Mouse (Mus musculus) liver, embryonic 11.5 days (tissue): ENCODE measurements around the gene Vpreb3. TPM values are rescaled to one million over a fixed set of nuclear protein-coding genes. Genes with fewer than 3 reads are reported as not detected.

Source experiments
- ATAC-seq: fragments of 200-750 bp; cut with Nextera tagmentation; replicated peaks from 2 replicates; pipeline ENCODE4 v1.8.0; 2017; ENCODE audit warnings: moderate number of reproducible peaks, mild to moderate bottlenecking, moderate TSS enrichment, moderate library complexity; ENCODE audit not compliant: low FRiP score
- DNase-seq: peaks from one replicate; pipeline ENCODE4 v3.0.0-alpha.2; 2017; ENCODE audit warnings: low spot score
- H3K27ac ChIP-seq: fragments of 300-500 bp; sonication (generic); 2 replicates; pipeline ENCODE4 v1.5.1; 2014; ENCODE audit warnings: mild to moderate bottlenecking, low read depth, low read length, control low read depth
- H3K27me3 ChIP-seq: fragments of 300-500 bp; sonication (generic); replicated peaks from 2 replicates; pipeline ENCODE4 v1.6.1; 2014; ENCODE audit warnings: low read length, mixed read lengths; ENCODE audit not compliant: control insufficient read depth, insufficient read depth
- H3K36me3 ChIP-seq: fragments of 300-500 bp; sonication (generic); 2 replicates; pipeline ENCODE4 v1.6.1; 2014; ENCODE audit warnings: mild to moderate bottlenecking, low read length, moderate library complexity, mixed read lengths; ENCODE audit not compliant: control insufficient read depth, insufficient read depth
- H3K4me1 ChIP-seq: fragments of 300-500 bp; sonication (generic); replicated peaks from 2 replicates; pipeline ENCODE4 v1.6.1; 2014; ENCODE audit warnings: low read length, mixed read lengths; ENCODE audit not compliant: control insufficient read depth, insufficient read depth
- H3K4me2 ChIP-seq: fragments of 300-500 bp; sonication (generic); 2 replicates; pipeline ENCODE4 v1.6.1; 2014; ENCODE audit warnings: mild to moderate bottlenecking, control low read depth, moderate library complexity
- H3K4me3 ChIP-seq: fragments of 300-500 bp; sonication (generic); 2 replicates; pipeline ENCODE4 v1.5.1; 2014; ENCODE audit warnings: low read depth, low read length, control low read depth
- H3K9ac ChIP-seq: fragments of 300-500 bp; sonication (generic); 2 replicates; pipeline ENCODE4 v1.6.1; 2014; ENCODE audit warnings: low read depth, low read length, control low read depth
- H3K9me3 ChIP-seq: fragments of 300-500 bp; sonication (generic); 2 replicates; pipeline ENCODE4 v1.6.1; 2016; ENCODE audit warnings: low read length, inconsistent platforms, mixed read lengths; ENCODE audit not compliant: control insufficient read depth
- WGBS: fragments of 180-500 bp; shearing (Covaris S2); extraction: QIAGEN DNeasy Blood & Tissue Kit; methylation state at CpG from one replicate; pipeline ENCODE4 v1.1.7; 2014; 5-methylcytosine and 5-hydroxymethylcytosine counted together
- polyA plus RNA-seq: library from polyadenylated mRNA; unstranded; fragments of >200 nt; fragmentation: Nextera tagmentation; extraction: Ambion mirVana; gene quantifications from 2 replicates; pipeline ENCODE4 v1.2.1, GENCODE M21; 2014

Vpreb3 gene
- 0.52 and 0.96 TPM in 2 replicates for polyA plus RNA-seq

GRCm38 (mm10) chr10:75942736-75943477, at the start of gene Vpreb3:
Gene Vpreb3 (plus strand): TSS chr10:75943057.
- H3K4me2 ChIP-seq, result no peak within 1 kb of the TSS
- no peaks in the 10 kb centered on the region for H3K36me3 ChIP-seq
- peaks cover 22% of the 10 kb centered on the region for H3K4me1 ChIP-seq
- H3K9ac ChIP-seq, result no peak within 1 kb of the TSS
- no peak for ATAC-seq
- 71% methylated on average over 15 of the region's 15 CpGs for WGBS
- no peak for DNase-seq
- no peak within 1 kb of the TSS for H3K4me3 ChIP-seq
- H3K27me3 ChIP-seq, result no peaks in the 10 kb centered on the region
- no peaks in the 10 kb centered on the region for H3K9me3 ChIP-seq
- H3K27ac ChIP-seq, result no peak within 1 kb of the TSS

GRCm38 (mm10) chr10:75893089-75893750, 49.6 kb upstream of the Vpreb3 start, which contains the start of gene Derl3:
Gene Derl3 (plus strand): TSS chr10:75893413.
- DNase-seq (peak; percentile 89), ATAC-seq (peak; percentile 98)
- H3K36me3 ChIP-seq, result peaks cover 24% of the 10 kb centered on the region
- H3K4me3 ChIP-seq, result peak within 1 kb of the TSS; percentile 44
- H3K9me3 ChIP-seq, result no peaks in the 10 kb centered on the region
- 3% methylated on average over 49 of the region's 51 CpGs for WGBS
- H3K4me1 ChIP-seq, result peaks cover 12% of the 10 kb centered on the region
- no peak within 1 kb of the TSS for H3K27ac ChIP-seq
- H3K27me3 ChIP-seq, result no peaks in the 10 kb centered on the region
- peak within 1 kb of the TSS; percentile 86 for H3K4me2 ChIP-seq
- peak within 1 kb of the TSS; percentile 42 for H3K9ac ChIP-seq

DNA sequence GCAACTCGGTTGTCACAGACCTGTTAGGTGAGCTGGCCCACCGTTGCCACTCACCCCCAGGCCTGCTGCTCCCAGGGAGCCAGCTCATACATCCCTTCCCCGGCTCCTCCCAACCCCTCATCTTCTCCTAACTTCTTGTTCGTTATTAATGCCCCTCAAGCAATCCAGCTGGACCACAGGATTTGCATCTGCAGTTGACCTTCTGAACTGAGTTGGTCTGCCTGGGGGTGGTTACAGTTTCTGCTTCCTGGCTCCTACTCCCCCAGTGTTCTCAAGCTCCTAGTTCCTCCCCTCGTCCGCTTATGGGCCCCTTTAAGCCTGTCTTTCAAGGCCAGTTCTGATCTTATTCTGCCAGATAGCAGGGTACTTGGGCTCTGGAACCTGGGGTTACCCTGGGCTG, 48.3 kb upstream of the Vpreb3 start:
- WGBS, result 76% methylated on average over 6 of the region's 6 CpGs
- peaks cover 30% of the 10 kb centered on the region for H3K36me3 ChIP-seq

DNA sequence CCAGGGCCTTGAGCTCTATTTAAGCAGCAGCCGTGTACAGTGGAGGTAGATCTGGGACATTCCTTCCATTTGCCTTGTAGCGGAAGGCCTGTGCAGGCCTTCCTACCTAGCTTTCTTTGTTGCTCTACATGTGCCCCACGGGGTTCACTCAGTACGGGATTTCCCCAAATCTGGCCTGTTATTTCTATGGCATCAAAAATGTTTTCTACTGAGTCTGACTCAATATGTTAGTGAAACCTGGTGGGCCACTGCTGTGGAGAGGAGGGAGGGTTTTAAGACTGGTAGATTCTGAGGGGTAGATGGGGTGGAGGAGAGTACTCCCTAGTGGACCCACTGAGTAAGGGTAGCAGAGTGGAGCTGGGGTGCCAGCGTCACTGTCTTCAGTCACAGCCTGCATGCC, 47.1 kb upstream of the Vpreb3 start:
- no peak for ATAC-seq
- no peak overlapping the region for H3K27ac ChIP-seq
- no peak overlapping the region for H3K4me2 ChIP-seq
- H3K9me3 ChIP-seq, result no peaks in the 10 kb centered on the region
- no peak for DNase-seq
- 93% methylated on average over 5 of the region's 5 CpGs for WGBS
- peaks cover 12% of the 10 kb centered on the region for H3K4me1 ChIP-seq
- no peak overlapping the region for H3K4me3 ChIP-seq
- peaks cover 33% of the 10 kb centered on the region for H3K36me3 ChIP-seq
- no peak overlapping the region for H3K9ac ChIP-seq
- no peaks in the 10 kb centered on the region for H3K27me3 ChIP-seq

More for the DNA sequence above, 48.3 kb upstream of the Vpreb3 start:
- Histone ChIP-seq H3K9ac (no peak overlapping the region), H3K27ac (no peak overlapping the region), H3K4me3 (no peak overlapping the region), H3K9me3 (no peaks in the 10 kb centered on the region), H3K27me3 (no peaks in the 10 kb centered on the region), H3K4me2 (no peak overlapping the region), H3K4me1 (peaks cover 12% of the 10 kb centered on the region)
- no peak for DNase-seq
- no peak for ATAC-seq

DNA sequence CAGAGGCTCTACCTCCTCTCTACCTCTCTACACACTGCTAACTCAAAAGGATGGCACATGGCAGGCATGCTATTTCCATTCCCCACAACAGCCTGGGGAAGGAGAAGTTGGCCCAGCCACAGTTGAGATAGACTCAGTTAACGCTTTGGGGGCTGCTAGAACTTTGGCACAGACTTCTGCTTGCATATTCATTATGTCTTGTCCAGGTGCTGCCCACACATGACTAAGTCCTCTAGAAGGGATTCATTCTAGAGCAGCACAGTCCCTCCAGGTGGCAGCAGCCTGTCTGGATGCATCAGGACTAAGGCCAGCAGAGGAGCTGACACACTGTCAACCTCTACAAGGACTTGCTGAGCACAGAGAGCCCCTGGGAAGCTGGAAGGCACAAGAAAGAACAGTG, 46.6 kb upstream of the Vpreb3 start:
- no peak overlapping the region for H3K27ac ChIP-seq
- DNase-seq (no peak), ATAC-seq (no peak)
- H3K9ac ChIP-seq, result no peak overlapping the region
- peaks cover 12% of the 10 kb centered on the region for H3K4me1 ChIP-seq
- WGBS, result 81% methylated on average over 1 of the region's 1 CpGs
- no peaks in the 10 kb centered on the region for H3K9me3 ChIP-seq
- H3K4me3 ChIP-seq, result no peak overlapping the region
- H3K4me2 ChIP-seq, result no peak overlapping the region
- H3K36me3 ChIP-seq, result peaks cover 34% of the 10 kb centered on the region
- no peaks in the 10 kb centered on the region for H3K27me3 ChIP-seq

- no peak overlapping the region for H3K4me2 ChIP-seq
- peaks cover 12% of the 10 kb centered on the region for H3K4me1 ChIP-seq
- WGBS, result 46% methylated on average over 6 of the region's 6 CpGs
- H3K4me3 ChIP-seq, result no peak overlapping the region
- H3K27ac ChIP-seq, result no peak overlapping the region
- H3K9ac ChIP-seq, result no peak overlapping the region
- DNase-seq, result no peak
- peaks cover 45% of the 10 kb centered on the region for H3K36me3 ChIP-seq
- H3K27me3 ChIP-seq, result no peaks in the 10 kb centered on the region
- no peak for ATAC-seq
- H3K9me3 ChIP-seq, result no peaks in the 10 kb centered on the region
Observed at GRCm38 (mm10) chr10:75897373-75897772, 45.5 kb upstream of the Vpreb3 start.

DNA sequence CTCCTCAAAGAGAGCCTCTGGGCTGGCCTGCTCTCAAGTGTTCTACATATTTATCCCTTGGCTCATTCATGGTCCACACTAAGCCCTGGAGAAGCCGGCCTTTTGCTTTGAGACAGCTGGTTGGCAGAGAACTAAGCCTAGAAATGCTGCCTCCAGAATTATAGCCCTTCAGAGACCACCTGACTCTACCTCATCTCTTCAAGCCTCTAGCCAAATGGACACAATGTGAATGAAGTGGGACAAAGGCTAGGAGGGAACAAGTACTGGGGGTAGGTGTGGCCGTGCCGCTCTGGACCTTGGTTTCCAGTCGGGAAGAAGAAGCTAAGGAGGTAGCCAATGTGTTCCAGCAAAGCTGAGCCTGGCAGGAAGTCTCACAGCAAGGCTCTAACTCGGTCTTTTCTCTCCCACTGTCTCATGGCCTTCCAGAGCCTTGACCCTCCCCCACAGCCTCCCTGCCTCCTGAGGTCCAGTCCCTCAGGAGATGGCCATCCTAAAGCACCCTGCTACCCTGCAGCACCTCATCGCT, 44.8 kb upstream of the Vpreb3 start:
- no peak for ATAC-seq
- H3K4me2 ChIP-seq, result no peak overlapping the region
- no peaks in the 10 kb centered on the region for H3K9me3 ChIP-seq
- peaks cover 48% of the 10 kb centered on the region for H3K36me3 ChIP-seq
- no peak overlapping the region for H3K4me3 ChIP-seq
- H3K4me1 ChIP-seq, result peaks cover 8% of the 10 kb centered on the region
- no peak for DNase-seq
- no peaks in the 10 kb centered on the region for H3K27me3 ChIP-seq
- H3K27ac ChIP-seq, result no peak overlapping the region; the same call in 1 of the 2 replicates
- no peak overlapping the region for H3K9ac ChIP-seq
- 83% methylated on average over 6 of the region's 6 CpGs for WGBS

GRCm38 (mm10) chr10:75898846-75899245, 44.0 kb upstream of the Vpreb3 start:
- H3K9me3 ChIP-seq, result no peaks in the 10 kb centered on the region
- H3K27ac ChIP-seq, result no peak overlapping the region
- no peak overlapping the region for H3K4me2 ChIP-seq
- WGBS, result 71% methylated on average over 3 of the region's 3 CpGs
- ATAC-seq (no peak), DNase-seq (no peak)
- H3K4me1 ChIP-seq, result peaks cover 2% of the 10 kb centered on the region
- H3K9ac ChIP-seq, result no peak overlapping the region
- H3K4me3 ChIP-seq, result no peak overlapping the region
- H3K27me3 ChIP-seq, result no peaks in the 10 kb centered on the region
- H3K36me3 ChIP-seq, result peaks cover 55% of the 10 kb centered on the region
